Mouse (Mus musculus) erythroblast, embryonic 14.5 days (primary cell): ENCODE results near the gene Mad1l1.

Source experiments
- GATA1 ChIP-seq: IDR thresholded peaks from 2 replicates; pipeline ENCODE4 v1.6.1; 2012; ENCODE audit warnings: low read length, inconsistent platforms, mixed read lengths
- TAL1 ChIP-seq: IDR thresholded peaks from 3 replicates; pipeline ENCODE4 v1.6.1; 2012; ENCODE audit warnings: low read length, inconsistent platforms, mixed read lengths

DNA sequence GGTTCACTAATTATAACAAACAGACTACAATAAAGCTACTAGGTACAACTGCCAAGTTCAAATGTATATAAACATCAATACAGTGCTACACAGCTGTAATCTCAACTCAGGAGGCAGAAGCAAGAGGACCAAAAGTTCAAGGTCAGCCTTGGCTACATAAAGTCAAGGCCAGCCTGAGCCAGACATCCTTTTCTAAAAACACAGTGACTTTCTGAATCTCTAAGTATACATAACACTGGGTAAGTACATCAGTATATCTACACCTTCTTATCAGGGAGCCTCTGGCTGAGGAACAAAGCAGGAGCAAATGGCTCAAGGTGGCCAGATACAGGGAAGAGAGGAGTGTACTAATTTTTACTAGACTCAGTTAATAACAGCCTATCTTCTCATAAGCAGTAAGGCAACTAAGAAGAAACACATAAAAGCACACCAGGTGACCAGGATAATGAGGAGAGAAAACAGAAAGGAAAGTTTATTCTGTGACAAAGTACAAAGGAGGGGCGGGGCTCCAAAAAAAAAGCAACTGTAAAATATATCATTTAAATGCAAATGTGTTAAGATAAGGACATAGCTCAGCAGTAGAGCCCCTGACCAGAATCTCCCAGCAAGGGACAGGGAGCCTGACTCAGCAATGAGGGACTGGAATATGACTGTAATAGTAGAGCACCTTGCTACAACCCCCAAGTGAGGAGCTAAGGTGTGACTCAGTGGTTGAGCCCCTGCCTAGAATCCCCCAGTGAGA lies 163.3 kb downstream of the Mad1l1 start:
- TF ChIP-seq GATA1 (no peak), TAL1 (no peak)
